Mouse (Mus musculus): ENCODE results near the gene Cfap44.
"Not testable (repeated sequence)": the region's sequence is repeated elsewhere in the genome, so short reads cannot be mapped to it uniquely, and the experiment has no call there.

Gene Cfap44

GRCm38 (mm10) chr16:44430021-44430420 lies 35.4 kb downstream of the Cfap44 start:
- DNase-seq (ENCODE audit: low spot score): peak; percentile 16

- no peak for DNase-seq (ENCODE audit: low spot score)
Observed at GRCm38 (mm10) chr16:44434931-44435330, 40.3 kb downstream of the Cfap44 start.

- DNase-seq (ENCODE audit: low spot score): peak; percentile 14
Observed at GRCm38 (mm10) chr16:44435481-44435880, 40.9 kb downstream of the Cfap44 start.

DNA sequence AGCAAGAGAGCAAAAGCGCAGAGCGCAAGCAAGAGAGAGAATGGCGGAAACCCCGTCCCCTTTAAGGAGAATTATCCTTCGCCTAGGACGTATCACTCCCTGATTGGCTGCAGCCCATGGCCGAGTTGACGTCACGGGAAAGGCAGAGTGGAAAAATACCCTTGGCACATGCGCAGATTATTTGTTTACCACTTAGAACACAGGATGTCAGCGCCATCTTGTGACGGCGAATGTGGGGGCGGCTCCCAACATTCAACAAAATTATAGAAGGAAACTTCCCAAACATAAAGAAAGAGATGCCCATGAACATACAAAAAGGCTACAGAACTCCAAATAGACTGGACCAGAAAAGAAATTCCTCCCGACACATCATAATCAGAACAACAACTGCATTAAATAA lies 47.3 kb downstream of the Cfap44 start:
- DNase-seq (ENCODE audit: low spot score): not testable (repeated sequence)

GRCm38 (mm10) chr16:44457858-44458257 lies 63.3 kb downstream of the Cfap44 start:
- no peak for DNase-seq (ENCODE audit: low spot score)

DNA sequence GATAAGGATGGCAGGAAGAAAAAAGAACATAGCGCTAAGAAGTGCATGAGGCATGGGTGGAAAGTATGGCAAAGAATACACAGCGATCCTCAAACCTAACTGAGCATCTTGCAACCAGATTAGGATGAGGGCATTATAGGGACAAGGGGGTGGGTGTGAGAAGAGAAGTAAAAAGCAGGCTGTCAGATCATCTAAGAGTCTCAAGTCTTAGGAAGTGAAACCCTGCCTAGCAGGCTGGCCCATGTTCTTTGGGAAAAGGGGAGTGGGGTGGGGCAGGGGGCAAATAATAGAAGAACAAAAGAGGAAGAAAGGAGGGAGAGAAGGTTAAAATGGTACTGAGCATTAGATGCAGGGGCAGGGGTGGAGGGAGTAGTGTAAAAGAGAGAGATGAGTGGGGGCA lies 64.2 kb downstream of the Cfap44 start:
- no peak for DNase-seq (ENCODE audit: low spot score)

DNA sequence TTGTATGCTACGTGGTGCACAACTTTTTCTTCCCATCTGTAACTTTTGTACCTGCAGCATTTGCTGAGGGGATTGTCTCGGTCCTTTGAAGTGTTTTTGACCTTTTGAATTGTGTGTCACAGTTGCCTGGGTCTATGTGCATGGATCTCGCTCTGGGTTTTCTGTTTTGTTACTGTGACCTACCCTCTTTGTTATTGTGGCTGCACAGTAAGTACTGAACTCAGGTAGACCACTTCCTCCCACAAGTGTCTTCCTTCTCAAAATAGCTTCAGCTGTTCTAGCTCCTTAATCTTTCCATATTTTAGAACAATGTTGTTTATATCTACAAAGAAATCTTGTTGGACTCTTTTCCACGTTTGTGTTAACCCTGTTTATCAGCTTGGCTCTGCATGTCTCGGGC lies 66.3 kb downstream of the Cfap44 start:
- no peak for DNase-seq (ENCODE audit: low spot score)

DNA sequence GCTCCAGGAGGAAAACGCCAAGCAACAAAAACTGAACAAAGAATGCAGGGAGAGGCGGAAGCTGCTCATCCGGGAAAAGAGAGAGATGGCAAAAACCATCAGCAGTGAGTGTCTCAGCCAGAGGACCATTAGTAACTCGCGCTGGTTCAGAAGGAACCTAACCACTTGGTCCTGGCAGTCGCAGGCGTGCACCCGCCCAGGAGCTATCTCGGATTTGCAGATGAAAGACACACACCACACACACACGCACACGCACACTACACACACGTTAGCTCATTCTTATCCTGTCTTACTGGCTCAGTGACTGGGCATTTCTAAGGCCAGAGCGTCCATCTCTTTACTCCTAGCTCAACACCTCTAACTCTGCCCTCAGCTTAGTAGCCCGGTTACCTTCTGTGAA lies 80.7 kb downstream of the Cfap44 start:
- no peak for DNase-seq (ENCODE audit: low spot score)

- no peak for DNase-seq (ENCODE audit: low spot score)
Observed at GRCm38 (mm10) chr16:44475682-44476375, 81.2 kb downstream of the Cfap44 start.

- no peak for DNase-seq (ENCODE audit: low spot score)
Observed at GRCm38 (mm10) chr16:44478767-44479166, 84.2 kb downstream of the Cfap44 start.

- no peak for DNase-seq (ENCODE audit: low spot score)
Observed at GRCm38 (mm10) chr16:44479852-44480251, 85.3 kb downstream of the Cfap44 start.

DNA sequence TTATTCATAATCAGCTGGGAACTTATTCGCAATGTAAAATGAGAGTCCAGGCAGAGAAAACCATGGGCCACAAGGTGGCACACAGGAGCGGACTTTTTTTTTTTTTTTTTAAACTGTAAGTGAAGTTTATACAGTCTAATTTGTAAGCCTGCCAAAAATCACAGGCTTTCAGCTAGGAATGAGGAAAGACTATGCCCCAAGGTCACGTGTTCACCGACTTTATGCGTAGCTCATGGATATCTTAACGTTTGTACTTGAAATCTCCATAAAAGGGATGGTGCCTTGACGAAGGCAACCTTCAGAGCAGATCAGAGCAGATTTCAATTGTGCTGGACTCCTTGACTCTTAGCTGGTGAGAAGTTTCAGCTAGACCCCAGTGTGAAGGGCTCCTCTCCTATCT lies 86.0 kb downstream of the Cfap44 start:
- DNase-seq (ENCODE audit: low spot score): no peak

DNA sequence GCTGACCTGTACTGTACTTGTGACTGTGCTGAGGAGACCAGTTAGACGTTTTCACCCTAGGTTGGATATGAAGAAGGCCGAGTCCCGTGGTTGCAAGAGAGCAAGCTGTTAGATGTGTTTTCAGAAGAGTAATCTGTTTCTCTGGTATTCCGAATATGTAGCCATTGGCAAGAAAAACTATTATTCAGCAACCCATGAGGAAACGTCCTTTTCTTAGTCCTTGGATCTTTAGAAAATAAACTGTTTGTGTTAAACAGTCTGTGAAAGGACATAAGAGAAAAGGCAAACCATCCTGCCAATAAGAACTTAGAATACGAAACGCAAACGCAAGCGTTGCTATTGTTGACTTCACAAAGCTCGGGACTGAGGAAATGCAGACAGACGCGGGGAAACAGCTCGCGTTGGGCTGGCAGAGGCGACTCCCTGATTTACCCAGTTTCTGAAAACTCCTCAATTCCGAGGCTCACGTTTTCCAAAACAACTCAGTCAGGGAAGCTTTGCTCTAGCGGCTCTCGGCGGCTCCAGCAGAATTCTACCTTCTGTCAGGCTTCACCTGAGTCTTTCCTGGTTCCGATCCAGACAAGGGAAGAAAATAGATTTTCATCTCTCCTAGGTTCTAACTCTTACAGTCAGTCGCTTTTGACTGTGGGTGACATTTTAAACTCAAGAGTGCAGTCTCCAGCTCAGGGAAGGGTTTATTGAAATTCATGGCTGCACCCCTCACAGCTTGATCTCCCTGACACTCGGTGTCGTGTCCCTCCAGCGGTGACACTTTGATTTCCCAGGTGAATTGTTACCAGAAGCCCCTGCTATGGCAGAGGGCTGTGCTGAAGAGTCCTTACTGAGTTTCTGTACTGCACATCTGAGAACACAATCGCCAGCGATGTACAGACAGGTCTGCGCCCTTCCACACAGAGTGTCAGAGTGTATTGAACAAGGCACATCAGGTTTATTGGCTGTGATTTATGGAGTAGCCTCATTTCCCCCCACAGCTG lies 87.3 kb downstream of the Cfap44 start:
- no peak for DNase-seq (ENCODE audit: low spot score)

DNA sequence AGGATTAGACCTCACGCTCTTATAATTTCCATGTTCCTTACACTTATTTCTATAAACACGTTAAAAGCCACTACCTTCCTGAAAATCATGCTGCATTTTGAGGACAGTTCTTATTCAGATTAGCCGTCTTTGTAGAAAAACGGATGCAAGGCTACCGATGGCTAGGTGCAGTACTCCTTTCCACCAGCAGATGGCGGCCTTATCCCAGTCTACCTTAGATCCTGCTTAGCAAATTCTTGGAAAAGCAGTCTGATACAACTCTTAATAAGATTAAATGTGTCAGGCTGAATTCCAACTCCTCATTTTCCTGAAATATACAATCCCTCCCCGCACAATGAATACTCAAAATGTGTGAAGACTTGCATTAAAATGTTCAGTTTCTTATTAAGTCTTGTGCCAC lies 89.5 kb downstream of the Cfap44 start:
- DNase-seq (ENCODE audit: low spot score): peak; percentile 89

- no peak for DNase-seq (ENCODE audit: low spot score)
Observed at GRCm38 (mm10) chr16:44484831-44485230, 90.2 kb downstream of the Cfap44 start.

DNA sequence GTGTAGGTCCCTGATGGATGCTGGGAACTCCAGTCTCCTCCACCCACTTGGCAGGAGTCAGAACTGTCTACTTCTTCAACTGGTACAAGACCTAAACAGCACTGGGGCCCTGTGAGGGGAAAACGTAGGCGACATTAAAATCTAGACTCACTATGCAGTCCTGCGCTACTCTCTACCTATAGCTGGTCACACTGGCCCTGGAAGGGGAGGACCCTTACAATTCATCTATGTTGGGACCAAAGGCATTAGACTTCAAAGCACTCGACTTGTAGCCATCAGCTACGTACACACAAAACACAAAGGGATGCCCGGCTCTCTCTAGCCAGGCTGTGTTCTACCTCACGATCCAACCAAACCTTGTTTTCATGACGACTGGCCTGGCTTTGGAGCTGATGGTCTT lies 91.1 kb downstream of the Cfap44 start:
- DNase-seq (ENCODE audit: low spot score): no peak

DNA sequence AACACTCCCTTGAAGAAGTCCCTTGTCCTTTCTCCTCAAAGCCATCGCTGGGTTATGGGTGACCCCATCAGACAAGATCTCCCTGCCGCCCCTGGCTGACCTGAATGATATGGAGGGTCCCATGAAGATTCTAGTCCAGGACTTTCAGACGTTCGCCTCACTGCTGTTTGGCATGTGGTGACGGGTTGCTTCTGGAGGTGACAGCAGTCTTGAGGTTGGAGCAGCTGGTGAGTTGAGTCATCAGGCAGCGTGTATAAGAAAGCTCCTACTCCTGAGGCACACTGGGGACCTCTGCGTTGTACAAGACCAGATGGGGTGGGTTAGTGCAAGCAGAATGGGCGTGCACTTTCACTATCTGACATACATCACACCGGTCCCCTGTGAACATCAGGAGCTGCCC lies 92.0 kb downstream of the Cfap44 start:
- DNase-seq (ENCODE audit: low spot score): no peak

GRCm38 (mm10) chr16:44487194-44487593 lies 92.6 kb downstream of the Cfap44 start:
- no peak for DNase-seq (ENCODE audit: low spot score)

DNA sequence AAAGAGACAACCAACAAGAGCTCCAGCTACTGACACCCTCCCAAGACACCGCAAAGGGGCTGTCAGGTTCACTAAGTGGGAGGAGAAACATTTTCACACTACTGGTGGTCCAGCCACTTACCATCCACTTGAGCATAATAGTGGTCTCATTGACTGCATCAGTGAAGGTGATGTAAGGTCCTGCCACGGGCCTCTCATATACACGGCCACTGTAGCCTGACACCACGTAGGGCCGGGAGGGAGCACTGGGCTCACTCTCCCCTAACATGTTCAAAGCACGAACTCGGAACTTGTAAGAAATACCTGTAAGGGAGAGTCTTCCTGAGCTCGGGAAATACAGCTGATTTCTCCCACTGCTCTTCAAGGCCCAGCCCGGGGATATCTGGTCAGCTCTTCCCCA lies 96.5 kb downstream of the Cfap44 start:
- no peak for DNase-seq (ENCODE audit: low spot score)

- DNase-seq (ENCODE audit: low spot score): no peak
Observed at GRCm38 (mm10) chr16:44492151-44492550, 97.6 kb downstream of the Cfap44 start.

- DNase-seq (ENCODE audit: low spot score): no peak
Observed at GRCm38 (mm10) chr16:44492706-44493105, 98.1 kb downstream of the Cfap44 start.

DNA sequence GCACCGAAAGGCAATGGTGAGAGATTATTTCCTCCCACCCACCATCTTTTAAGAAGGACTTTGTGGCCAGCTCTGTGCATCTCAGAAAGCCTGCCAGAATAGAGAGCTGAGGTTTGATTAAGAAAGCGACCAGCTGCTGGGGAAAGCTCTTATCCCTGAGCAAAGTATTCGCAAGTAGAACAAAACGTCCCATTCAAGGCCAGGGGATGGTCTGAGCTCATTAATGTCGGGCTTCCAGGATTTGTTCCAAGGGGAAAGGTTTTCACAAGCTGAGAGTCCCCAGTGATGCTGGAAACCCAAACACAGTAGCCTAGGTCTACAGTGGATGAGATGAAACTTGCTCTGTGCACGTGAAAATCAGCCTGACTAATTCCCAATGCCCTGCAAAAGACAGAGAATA lies 99.3 kb downstream of the Cfap44 start:
- no peak for DNase-seq (ENCODE audit: low spot score)

GRCm38 (mm10) chr16:44494441-44495108 lies 100.0 kb downstream of the Cfap44 start:
- DNase-seq (ENCODE audit: low spot score): peak; percentile 71
